Mouse (Mus musculus): ENCODE data around the gene Tspan31.

GRCm38 (mm10) chr10:127066519-127067018 is 3.5 kb downstream of the Tspan31 start:
- TF ChIP-seq CTCF (conservative IDR thresholded peaks at IDR 0.05 in 1 of 2, IDR thresholded peaks at IDR 0.05 in 1 of 2; ENCODE audit: low read depth in 2 of 2, low read length in 2 of 2), result no peak
- TF ChIP-seq UBTF (IDR thresholded peaks at IDR 0.05; ENCODE audit: low read depth, low read length), result no peak
- 0 out of 2 replicates have a peak, but pooled peaks have one; percentile 33 for TF ChIP-seq POLR2A (IDR thresholded peaks at IDR 0.05; ENCODE audit: low read depth, low read length)
- no peak for TF ChIP-seq ZMIZ1 (IDR thresholded peaks at IDR 0.05; ENCODE audit: low read depth, low read length)
- no peak for TF ChIP-seq TBP (conservative IDR thresholded peaks at IDR 0.05; ENCODE audit: low read depth, low read length)

Measured in CH12.LX (cell line).